Mouse (Mus musculus): ENCODE measurements at regions not wholly inside any gene's neighbourhood (a gene's known extent, or its start where the extent isn't known, plus 50 kb on each side); places are given as distances from the start of the nearest gene placed in this dataset.

- DNase-seq (ENCODE audit: low spot score) (no peak), ATAC-seq (replicated peaks; ENCODE audit: low FRiP score) (no peak)
- Histone ChIP-seq H3K9me3 (ENCODE audit: control insufficient read depth, low read length) (no peaks in the 10 kb centered on the region), H3K4me1 (replicated peaks; ENCODE audit: control insufficient read depth, insufficient read depth, low read length) (no peaks in the 10 kb centered on the region), H3K36me3 (ENCODE audit: control insufficient read depth, insufficient read depth, low read length) (no peaks in the 10 kb centered on the region), H3K4me3 (ENCODE audit: low read depth, low read length) (no peak overlapping the region), H3K4me2 (no peak overlapping the region), H3K27me3 (replicated peaks; ENCODE audit: control insufficient read depth, insufficient read depth, low read length) (no peaks in the 10 kb centered on the region), H3K9ac (ENCODE audit: low read depth, low read length) (no peak overlapping the region), H3K27ac (ENCODE audit: low read depth, low read length) (no peak overlapping the region)
- 71% methylated on average over 6 of the region's 6 CpGs for WGBS
Measured at GRCm38 (mm10) chr2:174178801-174179200, 68.7 kb downstream of the Npepl1 start.

GRCm38 (mm10) chr2:174184797-174185196 lies 74.6 kb downstream of the Npepl1 start:
- DNase-seq (ENCODE audit: low spot score), result no peak
- H3K36me3 ChIP-seq (ENCODE audit: control insufficient read depth, insufficient read depth, low read length), result no peaks in the 10 kb centered on the region
- no peak overlapping the region for H3K4me2 ChIP-seq
- H3K9me3 ChIP-seq (ENCODE audit: control insufficient read depth, low read length), result no peaks in the 10 kb centered on the region
- no peak overlapping the region for H3K27ac ChIP-seq (ENCODE audit: low read depth, low read length)
- WGBS, result 79% methylated on average over 5 of the region's 5 CpGs
- no peak for ATAC-seq (replicated peaks; ENCODE audit: low FRiP score)
- no peaks in the 10 kb centered on the region for H3K27me3 ChIP-seq (replicated peaks; ENCODE audit: control insufficient read depth, insufficient read depth, low read length)
- H3K4me3 ChIP-seq (ENCODE audit: low read depth, low read length), result no peak overlapping the region
- H3K9ac ChIP-seq (ENCODE audit: low read depth, low read length), result no peak overlapping the region
- H3K4me1 ChIP-seq (replicated peaks; ENCODE audit: control insufficient read depth, insufficient read depth, low read length), result no peaks in the 10 kb centered on the region

- peak; percentile 7 for DNase-seq (ENCODE audit: low spot score)
- no peak overlapping the region for H3K4me3 ChIP-seq (ENCODE audit: low read depth, low read length)
- WGBS, result 83% methylated on average over 2 of the region's 2 CpGs
Measured at GRCm38 (mm10) chr2:174191071-174191470, 80.9 kb downstream of the Npepl1 start.

GRCm38 (mm10) chr2:174191516-174191915 lies 81.4 kb downstream of the Npepl1 start:
- no peak overlapping the region for H3K27ac ChIP-seq (ENCODE audit: low read depth, low read length)
- ATAC-seq (replicated peaks; ENCODE audit: low FRiP score), result no peak
- no peaks in the 10 kb centered on the region for H3K4me1 ChIP-seq (replicated peaks; ENCODE audit: control insufficient read depth, insufficient read depth, low read length)
- no peak overlapping the region for H3K4me3 ChIP-seq (ENCODE audit: low read depth, low read length)
- DNase-seq (ENCODE audit: low spot score), result peak; percentile 14
- H3K27me3 ChIP-seq (replicated peaks; ENCODE audit: control insufficient read depth, insufficient read depth, low read length), result no peaks in the 10 kb centered on the region
- H3K4me2 ChIP-seq, result no peak overlapping the region
- no peak overlapping the region for H3K9ac ChIP-seq (ENCODE audit: low read depth, low read length)
- WGBS, result 55% methylated on average over 2 of the region's 2 CpGs
- H3K9me3 ChIP-seq (ENCODE audit: control insufficient read depth, low read length), result no peaks in the 10 kb centered on the region
- no peaks in the 10 kb centered on the region for H3K36me3 ChIP-seq (ENCODE audit: control insufficient read depth, insufficient read depth, low read length)

More at GRCm38 (mm10) chr2:174191071-174191470, 80.9 kb downstream of the Npepl1 start:
- ATAC-seq (replicated peaks; ENCODE audit: low FRiP score), result no peak
- Histone ChIP-seq H3K9ac (ENCODE audit: low read depth, low read length) (no peak overlapping the region), H3K9me3 (ENCODE audit: control insufficient read depth, low read length) (no peaks in the 10 kb centered on the region), H3K4me2 (no peak overlapping the region), H3K4me1 (replicated peaks; ENCODE audit: control insufficient read depth, insufficient read depth, low read length) (no peaks in the 10 kb centered on the region), H3K27ac (ENCODE audit: low read depth, low read length) (no peak overlapping the region), H3K36me3 (ENCODE audit: control insufficient read depth, insufficient read depth, low read length) (no peaks in the 10 kb centered on the region), H3K27me3 (replicated peaks; ENCODE audit: control insufficient read depth, insufficient read depth, low read length) (no peaks in the 10 kb centered on the region)

GRCm38 (mm10) chr2:174192026-174192425 lies 81.9 kb downstream of the Npepl1 start:
- Histone ChIP-seq H3K9ac (ENCODE audit: low read depth, low read length) (no peak overlapping the region), H3K9me3 (ENCODE audit: control insufficient read depth, low read length) (no peaks in the 10 kb centered on the region), H3K27ac (ENCODE audit: low read depth, low read length) (no peak overlapping the region), H3K27me3 (replicated peaks; ENCODE audit: control insufficient read depth, insufficient read depth, low read length) (no peaks in the 10 kb centered on the region), H3K36me3 (ENCODE audit: control insufficient read depth, insufficient read depth, low read length) (no peaks in the 10 kb centered on the region), H3K4me2 (no peak overlapping the region), H3K4me3 (ENCODE audit: low read depth, low read length) (no peak overlapping the region), H3K4me1 (replicated peaks; ENCODE audit: control insufficient read depth, insufficient read depth, low read length) (no peaks in the 10 kb centered on the region)
- DNase-seq (ENCODE audit: low spot score) (peak; percentile 17), ATAC-seq (replicated peaks; ENCODE audit: low FRiP score) (no peak)
- 90% methylated on average over 5 of the region's 5 CpGs for WGBS

- Histone ChIP-seq H3K9me3 (ENCODE audit: control insufficient read depth, low read length) (no peaks in the 10 kb centered on the region), H3K27ac (ENCODE audit: low read depth, low read length) (no peak overlapping the region), H3K27me3 (replicated peaks; ENCODE audit: control insufficient read depth, insufficient read depth, low read length) (no peaks in the 10 kb centered on the region), H3K4me2 (no peak overlapping the region), H3K4me3 (ENCODE audit: low read depth, low read length) (no peak overlapping the region), H3K36me3 (ENCODE audit: control insufficient read depth, insufficient read depth, low read length) (no peaks in the 10 kb centered on the region), H3K9ac (ENCODE audit: low read depth, low read length) (no peak overlapping the region), H3K4me1 (replicated peaks; ENCODE audit: control insufficient read depth, insufficient read depth, low read length) (no peaks in the 10 kb centered on the region)
- ATAC-seq (replicated peaks; ENCODE audit: low FRiP score) (no peak), DNase-seq (ENCODE audit: low spot score) (no peak)
- WGBS, result 80% methylated on average over 5 of the region's 5 CpGs
Measured at GRCm38 (mm10) chr2:174193506-174193905, 83.4 kb downstream of the Npepl1 start.

- no peak overlapping the region for H3K4me3 ChIP-seq (ENCODE audit: low read depth, low read length)
- H3K27me3 ChIP-seq (replicated peaks; ENCODE audit: control insufficient read depth, insufficient read depth, low read length), result no peaks in the 10 kb centered on the region
- no peaks in the 10 kb centered on the region for H3K9me3 ChIP-seq (ENCODE audit: control insufficient read depth, low read length)
- H3K4me2 ChIP-seq, result no peak overlapping the region
- DNase-seq (ENCODE audit: low spot score) (peak; percentile 11), ATAC-seq (replicated peaks; ENCODE audit: low FRiP score) (no peak)
- H3K27ac ChIP-seq (ENCODE audit: low read depth, low read length), result no peak overlapping the region
- WGBS, result 84% methylated on average over 1 of the region's 1 CpGs
- H3K36me3 ChIP-seq (ENCODE audit: control insufficient read depth, insufficient read depth, low read length), result no peaks in the 10 kb centered on the region
- H3K4me1 ChIP-seq (replicated peaks; ENCODE audit: control insufficient read depth, insufficient read depth, low read length), result no peaks in the 10 kb centered on the region
- H3K9ac ChIP-seq (ENCODE audit: low read depth, low read length), result no peak overlapping the region
Measured at GRCm38 (mm10) chr2:174195651-174196050, 85.5 kb downstream of the Npepl1 start.

GRCm38 (mm10) chr2:174196696-174197215 lies 86.6 kb downstream of the Npepl1 start:
- Histone ChIP-seq H3K9me3 (ENCODE audit: control insufficient read depth, low read length) (no peaks in the 10 kb centered on the region), H3K9ac (ENCODE audit: low read depth, low read length) (no peak overlapping the region), H3K4me2 (no peak overlapping the region), H3K4me1 (replicated peaks; ENCODE audit: control insufficient read depth, insufficient read depth, low read length) (no peaks in the 10 kb centered on the region), H3K36me3 (ENCODE audit: control insufficient read depth, insufficient read depth, low read length) (no peaks in the 10 kb centered on the region), H3K27ac (ENCODE audit: low read depth, low read length) (no peak overlapping the region), H3K4me3 (ENCODE audit: low read depth, low read length) (no peak overlapping the region), H3K27me3 (replicated peaks; ENCODE audit: control insufficient read depth, insufficient read depth, low read length) (no peaks in the 10 kb centered on the region)
- DNase-seq (ENCODE audit: low spot score), result peak; percentile 17
- 85% methylated on average over 16 of the region's 16 CpGs for WGBS
- ATAC-seq (replicated peaks; ENCODE audit: low FRiP score), result no peak

GRCm38 (mm10) chr2:174197306-174197945 lies 86.7 kb upstream of the Gnas start:
- H3K9me3 ChIP-seq (ENCODE audit: control insufficient read depth, low read length), result no peaks in the 10 kb centered on the region
- WGBS, result 71% methylated on average over 11 of the region's 11 CpGs
- H3K9ac ChIP-seq (ENCODE audit: low read depth, low read length), result no peak overlapping the region
- no peaks in the 10 kb centered on the region for H3K36me3 ChIP-seq (ENCODE audit: control insufficient read depth, insufficient read depth, low read length)
- no peak overlapping the region for H3K4me2 ChIP-seq
- no peak overlapping the region for H3K27ac ChIP-seq (ENCODE audit: low read depth, low read length)
- ATAC-seq (replicated peaks; ENCODE audit: low FRiP score) (no peak), DNase-seq (ENCODE audit: low spot score) (no peak)
- H3K27me3 ChIP-seq (replicated peaks; ENCODE audit: control insufficient read depth, insufficient read depth, low read length), result no peaks in the 10 kb centered on the region
- no peak overlapping the region for H3K4me3 ChIP-seq (ENCODE audit: low read depth, low read length)
- no peaks in the 10 kb centered on the region for H3K4me1 ChIP-seq (replicated peaks; ENCODE audit: control insufficient read depth, insufficient read depth, low read length)

Data from liver, embryonic 11.5 days (tissue).